Mouse (Mus musculus) megakaryocyte, embryonic 14.5 days (primary cell): ENCODE data around the gene Edn1.

Experiments
- FLI1 ChIP-seq: IDR thresholded peaks from 2 replicates; pipeline ENCODE4 v1.6.1; 2012; ENCODE audit warnings: low read length, inconsistent platforms, mixed read lengths
- GATA1 ChIP-seq: IDR thresholded peaks from 3 replicates; pipeline ENCODE4 v1.6.1; 2012; ENCODE audit warnings: mixed read lengths, low read length, inconsistent platforms, borderline replicate concordance

DNA sequence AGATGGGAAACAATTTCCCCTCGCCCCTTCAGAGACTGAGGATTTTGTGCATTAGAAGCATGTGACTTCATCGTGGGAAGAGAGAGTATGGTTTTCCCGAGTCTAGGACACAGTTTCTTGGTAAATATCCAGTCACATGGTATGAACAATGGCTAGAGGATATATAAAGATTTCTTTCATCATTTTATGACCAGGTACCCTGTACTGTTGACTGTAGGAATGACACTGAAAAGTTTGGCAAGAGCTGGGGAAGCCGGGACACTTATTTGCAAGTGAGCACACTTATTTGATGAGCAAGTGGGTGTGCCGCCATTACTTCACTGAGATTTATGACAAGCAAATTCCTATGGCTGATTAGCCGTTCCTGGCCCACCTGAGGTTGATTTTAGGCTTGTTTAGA is 40.6 kb upstream of the Edn1 start:
- no peak for TF ChIP-seq GATA1
- TF ChIP-seq FLI1: no peak
